Mouse (Mus musculus) heart, adult 2 months (tissue): ENCODE data around the gene Tcf7l1.

Experiments
- CTCF ChIP-seq: fragments of 200-600 bp; IDR thresholded peaks from 2 replicates; pipeline ENCODE4 v1.8.1; 2022; ENCODE audit warnings: antibody characterized with exemption, mild to moderate bottlenecking, moderate library complexity
- EP300 ChIP-seq: fragments of 200-500 bp; IDR thresholded peaks from 2 replicates; pipeline ENCODE4 v1.6.1; 2011; ENCODE audit warnings: low read depth, low read length, control low read depth; ENCODE audit not compliant: insufficient read depth
- POLR2A ChIP-seq: fragments of 200-500 bp; IDR thresholded peaks from 2 replicates; pipeline ENCODE4 v1.6.1; 2011; ENCODE audit warnings: mild to moderate bottlenecking, low read depth, low read length, control low read depth; ENCODE audit not compliant: insufficient read depth

DNA sequence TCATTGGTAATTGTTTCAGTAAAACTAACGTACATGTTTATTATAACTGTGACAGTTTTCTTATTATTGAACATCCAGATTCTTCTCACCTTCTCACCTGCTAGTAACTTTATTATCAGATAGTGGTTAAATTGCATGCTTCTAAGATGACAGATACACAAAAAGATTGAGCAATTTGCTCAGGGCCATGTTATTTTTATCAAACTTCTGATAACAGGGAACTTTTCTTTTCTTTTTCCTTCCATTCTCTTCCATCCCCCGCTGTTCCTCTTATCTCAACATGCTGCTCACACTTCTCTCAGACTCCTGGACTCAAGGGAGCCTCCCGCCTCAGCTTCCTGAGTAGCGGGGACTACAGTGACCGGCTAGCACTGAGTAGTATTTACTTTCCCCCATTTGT is 168.1 kb downstream of the Tcf7l1 start:
- TF ChIP-seq POLR2A (no peak), EP300 (no peak), CTCF (no peak)
